Mouse (Mus musculus) spleen, embryonic (tissue): ENCODE results near the gene Ifnab.

Experiments used
- CTCF ChIA-PET: fragments of 350-600 bp; sonication (Branson Sonifier 250); formaldehyde crosslinking; loops from one replicate; lab custom pipeline; 2022; lab: Charles Lee

The Ifnab gene

GRCm38 (mm10) chr4:88691259-88691658 lies at the start of gene Ifnab:
Gene Ifnab, minus strand, starts transcription at chr4:88691359.
- CTCF ChIA-PET = no interaction called here

- CTCF ChIA-PET = interaction anchor here (0.8 kb wide), 1 partner anchor 16 kb away, joined by 4 read pairs; the partner anchor contains the start of gene Gm13271
These were observed 47.9 kb upstream of the Ifnab start for GRCm38 (mm10) chr4:88739036-88739435.

GRCm38 (mm10) chr4:88738480-88738879 lies 47.3 kb upstream of the Ifnab start:
- CTCF ChIA-PET = interaction anchor here (0.8 kb wide), 1 partner anchor 16 kb away, joined by 4 read pairs; the partner anchor contains the start of gene Gm13271

GRCm38 (mm10) chr4:88727324-88727723 lies 36.2 kb upstream of the Ifnab start:
- CTCF ChIA-PET = interaction anchor here (2.5 kb wide), 1 partner anchor 31 kb away, joined by 11 read pairs; no protein-coding TSS in a partner anchor

GRCm38 (mm10) chr4:88726727-88727126 lies 35.6 kb upstream of the Ifnab start:
- CTCF ChIA-PET = interaction anchor here (0.7 to 2.5 kb wide), 2 partner anchors 14 to 31 kb away, joined by 3 to 11 read pairs; no protein-coding TSS in a partner anchor

GRCm38 (mm10) chr4:88723497-88724090 lies 32.4 kb upstream of the Ifnab start:
- CTCF ChIA-PET = interaction anchor here (0.6 kb wide), 3 partner anchors 17 to 174 kb away, joined by 3 to 6 read pairs (median 3); no protein-coding TSS in a partner anchor

GRCm38 (mm10) chr4:88721791-88722721 lies 30.9 kb upstream of the Ifnab start, which contains the start of the genes Gm26566 and Klhl9:
Gene Gm26566, plus strand, starts transcription at chr4:88721805.
Gene Klhl9, minus strand, starts transcription at chr4:88722465.
- CTCF ChIA-PET = interaction anchor here (0.7 kb wide), 1 partner anchor 35 kb away, joined by 3 read pairs; no protein-coding TSS in a partner anchor

- CTCF ChIA-PET = no interaction called here
These were observed 27.6 kb upstream of the Ifnab start for GRCm38 (mm10) chr4:88718715-88719114.

DNA sequence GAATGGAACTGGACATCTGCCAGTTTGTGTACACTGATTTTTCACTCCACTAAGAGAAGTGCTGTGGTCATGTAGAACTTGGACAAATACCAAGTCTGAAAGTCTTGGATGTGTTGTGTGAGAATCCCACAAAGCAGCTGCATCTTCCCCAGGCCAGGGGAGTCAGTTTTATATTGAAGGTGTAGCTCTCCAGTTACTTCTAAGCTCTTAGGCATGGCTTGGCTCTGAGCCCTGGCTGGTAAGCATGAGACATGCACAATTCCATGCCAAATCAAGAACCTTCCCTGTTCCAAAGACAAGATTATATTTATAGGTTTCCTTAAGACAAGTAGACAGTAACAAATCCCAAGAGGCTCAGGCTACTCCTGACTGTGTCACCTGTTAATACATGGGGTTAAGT lies 23.9 kb upstream of the Ifnab start:
- CTCF ChIA-PET = no interaction called here

DNA sequence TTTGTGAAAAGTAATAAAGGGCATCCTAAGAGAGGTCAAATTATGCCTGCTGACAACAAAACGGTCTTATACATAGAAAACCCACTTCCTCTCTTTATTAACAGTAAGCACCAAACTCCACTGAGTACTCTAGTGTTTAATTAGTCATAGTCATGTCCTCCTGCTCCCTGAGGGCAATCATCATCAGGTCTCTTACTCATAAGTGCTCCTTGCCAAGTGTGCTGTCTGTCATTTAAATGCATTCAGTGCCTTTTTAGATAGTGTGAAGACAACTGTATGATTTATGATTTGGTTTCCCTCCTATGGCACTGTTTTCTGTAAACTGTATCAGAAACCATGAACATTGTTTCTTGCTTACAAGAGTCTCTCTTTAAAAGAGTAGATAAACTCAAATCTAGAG lies 23.1 kb upstream of the Ifnab start:
- CTCF ChIA-PET = interaction anchor here (0.6 kb wide), 1 partner anchor 156 kb away, joined by 4 read pairs; no protein-coding TSS in a partner anchor

GRCm38 (mm10) chr4:88707128-88707826 lies 16.1 kb upstream of the Ifnab start:
- CTCF ChIA-PET = interaction anchor here (0.6 to 1.0 kb wide), 4 partner anchors 12 to 194 kb away, joined by 3 to 4 read pairs (median 3); no protein-coding TSS in a partner anchor

- CTCF ChIA-PET = interaction anchor here (1.0 kb wide), 1 partner anchor 15 kb away, joined by 3 read pairs; no protein-coding TSS in a partner anchor
These were observed 14.8 kb upstream of the Ifnab start for GRCm38 (mm10) chr4:88705924-88706323.

- CTCF ChIA-PET = no interaction called here
These were observed 8.1 kb upstream of the Ifnab start for GRCm38 (mm10) chr4:88699301-88699700.

- CTCF ChIA-PET = interaction anchor here (0.9 kb wide), 1 partner anchor 58 kb away, joined by 5 read pairs; no protein-coding TSS in a partner anchor
These were observed 7.6 kb upstream of the Ifnab start for GRCm38 (mm10) chr4:88698781-88699180.

- CTCF ChIA-PET = interaction anchor here (0.9 kb wide), 1 partner anchor 57 kb away, joined by 5 read pairs; no protein-coding TSS in a partner anchor
These were observed 6.6 kb upstream of the Ifnab start for GRCm38 (mm10) chr4:88697753-88698152.

DNA sequence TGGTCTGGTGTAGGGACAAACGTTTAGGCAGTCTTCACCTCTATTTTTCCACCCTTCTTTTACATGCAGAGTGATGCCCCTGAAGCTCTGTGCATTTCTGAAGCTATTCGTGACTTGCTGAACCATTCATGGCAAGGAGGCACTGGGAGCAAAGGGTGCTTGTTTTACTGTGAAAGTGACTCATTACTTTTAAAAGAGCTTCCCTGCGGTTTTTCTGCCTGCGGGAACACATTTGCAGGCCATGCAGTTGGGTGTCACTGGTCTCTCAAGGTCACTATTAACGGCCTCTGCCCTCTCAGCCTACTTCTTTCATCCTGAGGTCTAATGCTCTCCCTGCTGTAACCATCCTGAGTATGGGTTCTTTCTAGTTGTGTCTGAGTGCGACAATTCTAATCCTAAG lies 5.9 kb upstream of the Ifnab start:
- CTCF ChIA-PET = interaction anchor here (0.9 to 1.6 kb wide), 3 partner anchors 23 to 171 kb away, joined by 3 to 11 read pairs (median 3); no protein-coding TSS in a partner anchor

GRCm38 (mm10) chr4:88696237-88696884 lies 5.2 kb upstream of the Ifnab start:
- CTCF ChIA-PET = interaction anchor here (0.9 to 1.6 kb wide), 4 partner anchors 9 to 171 kb away, joined by 3 to 11 read pairs (median 4); no protein-coding TSS in a partner anchor

DNA sequence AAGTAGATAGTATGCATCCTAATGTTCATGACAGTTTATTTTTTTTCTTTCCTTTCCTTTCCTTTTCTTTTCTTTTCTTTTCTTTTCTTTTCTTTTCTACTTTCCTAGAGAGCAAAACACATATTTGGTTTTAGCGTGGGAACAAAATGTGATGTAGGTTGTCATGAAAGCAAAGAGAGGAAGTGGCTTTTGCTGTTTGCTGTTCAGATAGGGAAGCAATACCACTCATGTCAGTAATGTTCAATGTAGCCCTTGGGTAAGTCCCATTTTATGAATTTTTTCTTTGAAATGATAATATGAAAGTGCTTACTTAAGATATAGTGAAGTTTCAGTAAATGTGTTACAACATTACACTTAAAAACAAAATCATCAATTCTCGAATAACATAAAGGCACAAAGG lies 2.2 kb upstream of the Ifnab start:
- CTCF ChIA-PET = no interaction called here

DNA sequence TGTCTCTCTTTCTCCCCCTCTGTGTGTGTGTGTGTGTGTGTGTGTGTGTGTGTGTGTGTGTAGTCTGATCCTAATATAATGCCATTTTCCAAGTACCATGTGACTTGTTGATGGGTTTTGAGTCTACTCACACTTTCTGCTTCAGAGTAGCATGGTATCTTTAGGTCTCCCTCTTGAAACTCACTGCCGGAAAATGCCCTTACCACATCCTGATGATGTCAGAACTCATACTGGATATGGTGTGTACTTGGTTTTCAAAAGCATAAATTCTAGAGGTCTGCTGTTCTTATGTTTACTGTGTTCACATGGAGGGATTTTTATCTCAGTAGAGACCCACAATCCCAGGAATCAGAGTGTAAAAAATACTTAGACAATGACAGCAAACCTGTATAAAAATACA lies 1.4 kb upstream of the Ifnab start:
- CTCF ChIA-PET = no interaction called here

DNA sequence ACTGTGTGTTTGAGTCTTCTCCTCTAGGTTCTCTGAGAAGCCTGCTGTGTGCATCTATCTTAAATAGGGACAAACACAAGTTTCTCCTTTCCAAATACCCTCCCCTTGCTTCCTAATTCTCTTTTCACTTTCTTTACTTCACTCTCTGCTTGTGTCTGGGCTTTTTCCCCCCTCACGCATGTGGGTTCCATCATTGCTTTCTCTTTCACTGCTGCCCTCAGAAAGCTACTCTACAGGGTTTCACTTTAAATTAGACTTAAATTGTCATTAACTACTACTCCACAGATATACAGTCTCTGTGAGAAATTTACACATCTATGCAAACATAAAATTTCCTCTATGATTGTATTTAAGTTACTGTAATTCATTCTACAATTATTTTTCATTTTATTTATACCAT lies 7.3 kb downstream of the Ifnab start, which contains the start of gene Ifna2:
Gene Ifna2 (minus strand): TSS at position 101 of the 400 bp plus-strand sequence.
- CTCF ChIA-PET = no interaction called here
